Mouse (Mus musculus) hindlimb bud, embryonic 11.5 days (tissue): ENCODE results near the gene Maip1.

Experiments used
- DNase-seq: peaks from one replicate; pipeline ENCODE4 v3.0.0-alpha.2; 2012; ENCODE audit warnings: low read depth, low spot score; ENCODE audit errors: extremely low spot score

The Maip1 gene

DNA sequence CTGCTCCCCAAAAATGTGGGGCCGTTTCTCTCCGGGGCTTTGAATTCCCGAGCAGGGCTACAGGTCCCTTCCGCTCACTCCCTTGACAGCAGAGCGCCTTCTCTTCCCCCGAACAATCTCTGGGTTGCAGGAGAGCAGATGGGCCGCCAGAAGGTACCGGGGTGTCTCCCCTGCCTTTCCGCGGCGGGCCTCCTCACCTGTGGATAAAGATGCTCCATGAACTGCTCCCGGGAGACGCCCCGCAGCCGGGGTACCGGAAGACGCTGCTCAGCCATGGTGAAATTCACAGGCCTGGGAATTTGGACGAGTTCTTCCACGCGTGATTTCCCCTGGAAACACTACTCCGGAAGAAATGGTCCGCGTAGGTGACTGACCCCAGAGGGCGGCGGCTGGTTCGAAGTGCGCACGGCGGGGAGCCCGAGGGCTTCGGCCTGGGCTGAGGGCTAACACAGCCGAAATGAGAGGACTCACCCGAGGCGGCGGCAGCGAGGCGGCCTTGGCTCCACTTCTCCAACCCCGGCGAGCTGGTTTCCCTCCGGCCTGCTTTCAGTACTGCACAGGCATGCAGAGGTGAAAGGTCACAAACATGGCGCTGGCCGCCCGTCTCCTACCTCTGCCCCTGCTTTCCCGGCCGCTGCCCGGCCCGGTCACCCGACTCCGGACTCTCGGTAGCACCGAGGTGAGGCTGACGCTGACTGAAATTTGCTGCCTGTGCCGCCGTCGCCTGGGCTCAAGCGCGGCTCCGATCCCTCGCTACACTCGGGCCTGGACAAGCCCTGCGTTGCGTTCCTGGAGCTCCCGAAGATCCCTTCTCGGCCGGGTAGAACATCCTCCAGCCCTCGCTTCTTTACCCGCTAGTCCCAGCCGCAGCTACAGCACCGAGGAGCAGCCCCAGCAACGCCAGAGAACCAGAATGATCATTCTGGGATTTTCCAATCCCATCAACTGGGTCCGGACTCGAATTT lies at the start of gene Maip1, which contains the start of gene Tyw5:
Maip1 (plus strand) TSS at position 142 of the 965 bp plus-strand sequence.
Tyw5 (minus strand) TSS at position 915 of the 965 bp plus-strand sequence.
- no peak for DNase-seq

DNA sequence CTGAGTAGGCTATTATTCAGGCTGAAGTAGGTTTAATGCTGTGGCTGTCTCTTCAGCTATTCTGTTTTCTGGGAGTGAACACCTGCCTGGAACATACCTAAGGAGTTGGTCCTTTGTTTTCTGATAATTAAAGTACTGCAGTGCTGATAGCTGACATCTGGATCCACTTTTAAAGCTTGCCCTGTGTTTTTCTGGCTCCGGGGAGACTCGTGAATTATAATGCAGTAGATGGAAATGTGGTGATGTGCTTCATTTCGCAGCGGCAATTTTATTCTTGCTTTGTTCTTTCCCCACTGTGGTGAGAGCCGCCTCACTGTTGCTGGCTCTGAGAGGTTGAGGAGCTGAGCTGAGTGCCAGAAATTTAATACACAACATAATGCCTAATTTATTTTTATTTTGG lies 47.6 kb upstream of the Maip1 start:
- DNase-seq = no peak

DNA sequence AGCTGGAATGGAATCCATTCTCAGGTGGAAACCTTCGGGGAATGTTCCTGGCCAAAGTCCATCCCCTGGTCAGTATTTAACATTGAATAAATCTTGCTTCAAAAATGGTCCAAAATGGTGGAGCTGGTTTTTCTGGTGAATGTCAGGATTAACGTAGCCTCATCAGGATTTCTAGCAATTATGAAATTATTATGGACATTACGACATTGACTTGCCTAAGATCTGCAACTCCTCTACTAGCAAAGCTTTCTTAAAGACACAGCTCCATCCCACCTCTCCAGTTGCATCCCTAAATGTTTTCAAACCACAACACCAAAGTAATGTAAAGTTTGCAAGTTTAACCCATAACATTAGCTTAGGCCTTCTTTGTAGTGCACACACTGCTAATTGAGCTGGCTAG lies 38.7 kb upstream of the Maip1 start:
- no peak for DNase-seq

DNA sequence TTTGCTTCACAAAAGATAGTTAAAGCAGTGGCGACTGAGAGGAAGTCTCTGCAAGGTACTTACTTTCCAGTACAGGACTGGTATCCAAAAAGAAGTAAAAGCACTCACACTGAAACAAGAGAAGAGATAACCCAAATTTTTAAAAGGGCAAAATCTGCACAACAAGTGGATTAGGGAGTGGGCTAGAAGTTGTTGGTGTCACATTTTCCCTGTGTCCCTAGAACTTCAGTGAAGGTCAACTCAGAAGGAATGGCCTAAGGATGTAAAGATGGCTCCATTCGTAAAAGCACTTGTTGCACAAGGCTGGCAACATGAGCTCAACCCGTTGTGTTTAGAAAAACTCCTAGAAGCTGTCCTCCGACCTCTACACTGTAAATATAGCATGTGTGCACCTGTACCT lies 37.0 kb upstream of the Maip1 start:
- no peak for DNase-seq

DNA sequence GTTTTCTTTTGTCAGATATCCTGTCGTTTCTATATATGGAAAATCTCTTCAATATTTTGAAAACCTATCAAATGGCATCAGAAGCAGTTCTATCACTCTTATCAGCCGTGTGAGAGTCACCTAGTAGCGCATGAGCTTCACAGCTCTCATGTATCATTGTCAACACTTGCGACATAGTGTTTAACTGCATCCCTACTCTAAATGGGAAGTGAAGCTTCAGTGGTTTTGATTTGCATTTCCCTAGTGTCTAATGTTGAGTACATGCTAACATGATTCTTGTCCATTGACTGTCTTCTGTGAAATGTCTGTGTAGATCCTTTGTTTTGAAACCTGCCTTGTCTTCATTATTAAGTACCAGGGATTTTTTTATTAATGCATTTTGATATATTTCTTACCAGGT lies 35.7 kb upstream of the Maip1 start:
- no peak for DNase-seq

DNA sequence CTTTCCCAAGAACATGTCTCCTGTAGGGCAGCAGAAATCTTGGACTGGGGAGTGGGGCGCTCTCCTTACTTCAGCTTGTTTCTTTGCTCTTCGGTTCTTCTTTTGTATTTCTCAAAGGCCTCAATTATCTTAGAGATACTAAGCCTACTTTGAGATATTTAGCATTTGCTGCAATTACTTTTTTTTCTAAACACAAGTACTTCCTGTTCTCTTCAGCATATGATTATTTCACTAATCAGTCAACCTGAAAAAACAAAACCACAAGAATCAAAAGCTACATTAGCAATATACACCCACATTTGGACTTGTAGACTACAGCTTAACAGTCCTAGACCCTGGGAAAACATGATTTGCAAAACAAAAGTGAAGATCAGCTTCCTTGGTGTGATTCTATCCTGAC lies 30.9 kb upstream of the Maip1 start:
- DNase-seq = no peak

DNA sequence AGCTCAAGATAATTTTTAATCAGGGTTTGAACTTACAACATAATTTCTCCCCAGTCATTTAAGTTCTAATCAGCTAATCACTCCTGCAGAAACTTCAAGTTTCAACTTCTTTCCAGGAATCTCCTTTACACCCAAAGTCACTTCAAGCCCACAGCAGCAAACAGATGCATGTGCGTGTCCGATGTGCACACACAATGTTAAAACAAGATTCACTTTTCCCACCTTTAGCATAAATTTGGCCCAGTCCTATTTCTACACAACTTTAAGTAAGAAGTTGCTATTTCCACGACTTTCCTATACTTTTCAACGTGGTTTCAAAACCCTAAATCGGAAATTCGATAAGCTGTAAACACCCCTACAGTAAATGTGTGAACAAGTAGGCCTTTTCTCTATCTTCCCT lies 29.3 kb upstream of the Maip1 start:
- DNase-seq = no peak

DNA sequence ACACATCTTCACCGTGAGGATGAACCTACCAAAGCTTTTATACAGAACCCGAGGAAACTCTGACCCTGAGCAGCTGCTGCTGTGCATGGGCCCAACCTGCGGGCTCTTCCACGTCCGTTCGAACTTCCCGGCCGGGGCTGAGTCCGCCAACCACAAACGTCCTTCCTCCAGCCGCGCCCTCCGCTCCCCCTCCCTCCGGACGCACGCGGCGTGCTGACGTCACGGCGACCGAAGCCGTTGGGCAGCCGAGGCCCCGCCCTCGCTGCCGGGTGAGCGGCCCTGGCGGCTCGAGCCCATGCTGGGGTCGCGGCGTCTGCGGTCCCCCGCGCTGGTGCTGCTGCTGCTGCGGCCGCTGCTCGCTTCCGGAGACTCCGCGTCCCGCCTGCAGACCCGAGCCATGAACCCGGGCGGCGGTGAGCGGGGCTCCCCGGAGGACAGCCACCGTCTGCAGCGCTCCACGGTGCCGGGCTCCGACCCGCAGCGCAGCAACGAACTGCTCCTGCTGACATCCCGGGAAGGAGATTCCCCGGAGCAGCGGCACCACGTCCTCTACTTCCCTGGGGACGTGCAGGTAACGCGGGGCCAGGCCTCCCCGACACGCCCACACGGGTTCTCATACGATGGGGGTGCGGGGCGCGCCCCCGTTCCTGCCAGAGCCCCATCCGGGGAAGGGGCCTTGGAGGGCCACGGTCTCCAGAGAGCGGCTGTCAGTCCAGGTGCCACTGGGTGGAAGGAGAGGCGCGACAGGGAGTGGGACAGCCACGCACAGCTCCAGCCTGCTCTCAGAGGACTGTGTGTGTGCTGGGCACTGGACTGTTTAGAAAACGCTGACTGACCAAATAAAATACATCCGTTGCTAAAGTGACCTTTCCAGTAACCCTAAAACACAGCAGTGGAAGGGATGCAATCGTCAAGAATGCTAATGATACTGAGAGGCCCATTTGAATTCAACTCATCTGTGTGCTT lies 28.5 kb upstream of the Maip1 start, which contains the start of gene 1700066M21Rik:
1700066M21Rik (plus strand) TSS at position 245 of the 966 bp plus-strand sequence.
- DNase-seq = peak; percentile 79

DNA sequence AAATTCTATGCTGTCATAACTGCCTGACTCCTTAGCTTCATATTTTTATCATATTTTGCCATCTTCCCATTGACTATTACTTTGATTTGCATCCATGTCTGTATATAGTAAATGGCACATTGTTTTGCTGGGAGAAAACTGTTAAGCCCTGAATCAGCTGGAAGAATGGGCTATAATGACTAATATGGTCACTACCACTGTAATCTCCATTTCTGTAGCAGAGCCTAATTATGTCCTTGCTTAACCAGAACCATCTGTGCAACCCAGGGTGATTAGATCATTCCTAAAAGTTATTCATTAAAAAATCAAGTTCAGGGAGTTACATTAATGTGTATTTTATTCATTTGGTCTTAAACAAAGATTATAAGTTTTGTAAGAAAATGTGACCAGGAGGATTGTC lies 19.6 kb upstream of the Maip1 start:
- DNase-seq = no peak

DNA sequence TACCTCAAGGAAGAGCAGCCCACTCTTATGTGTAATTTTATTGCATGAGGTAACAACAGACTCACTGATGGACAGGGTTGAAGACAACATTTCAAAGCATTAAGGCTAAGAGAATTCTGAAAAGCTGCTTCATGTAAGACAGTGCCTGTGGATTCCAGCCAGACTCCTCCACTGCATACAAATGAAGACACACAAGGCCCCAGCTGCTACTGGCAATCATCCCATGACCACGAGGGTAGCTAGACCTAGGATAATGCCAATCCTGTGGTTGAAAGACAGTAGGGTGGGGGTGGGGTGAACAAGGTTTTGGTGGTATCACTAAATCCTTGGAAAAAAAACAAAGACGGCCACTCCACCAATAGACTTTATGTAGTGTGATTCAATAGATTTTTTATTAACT lies 18.3 kb upstream of the Maip1 start:
- DNase-seq = no peak

DNA sequence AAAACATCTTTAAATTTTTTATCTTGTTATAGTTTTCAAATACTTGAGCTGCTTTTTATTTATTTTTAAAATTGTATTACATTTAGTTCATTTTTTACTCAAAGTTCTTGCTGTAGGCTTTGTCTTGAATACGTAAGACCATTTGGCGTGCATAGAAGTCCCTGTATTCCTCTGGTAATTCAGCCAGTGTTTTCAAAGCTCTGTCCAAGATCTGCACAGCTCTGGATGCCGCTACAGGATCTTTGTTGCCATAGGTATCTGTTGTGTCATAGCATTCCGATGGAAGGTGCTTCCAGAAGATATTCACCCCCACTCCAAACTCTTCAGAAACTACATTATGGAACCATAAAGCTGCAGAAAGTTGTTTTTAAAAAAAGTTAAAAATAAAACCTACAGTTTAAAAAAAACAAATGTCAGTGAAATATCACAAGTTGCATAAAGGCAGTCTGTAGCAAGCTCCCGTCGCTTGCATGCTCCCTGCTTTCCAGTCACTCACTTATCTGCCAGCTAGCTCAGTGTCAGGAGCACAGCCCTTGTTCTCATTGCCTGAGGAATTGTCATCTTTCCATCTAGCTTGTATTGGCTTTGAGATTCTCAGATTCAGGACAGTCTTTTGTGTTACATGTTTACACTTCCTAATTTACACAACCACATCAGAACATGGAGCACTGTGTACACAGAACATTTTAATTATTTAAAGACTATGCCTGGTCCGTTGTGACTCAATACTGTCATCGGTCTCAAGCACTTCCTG lies 17.5 kb upstream of the Maip1 start:
- no peak for DNase-seq

DNA sequence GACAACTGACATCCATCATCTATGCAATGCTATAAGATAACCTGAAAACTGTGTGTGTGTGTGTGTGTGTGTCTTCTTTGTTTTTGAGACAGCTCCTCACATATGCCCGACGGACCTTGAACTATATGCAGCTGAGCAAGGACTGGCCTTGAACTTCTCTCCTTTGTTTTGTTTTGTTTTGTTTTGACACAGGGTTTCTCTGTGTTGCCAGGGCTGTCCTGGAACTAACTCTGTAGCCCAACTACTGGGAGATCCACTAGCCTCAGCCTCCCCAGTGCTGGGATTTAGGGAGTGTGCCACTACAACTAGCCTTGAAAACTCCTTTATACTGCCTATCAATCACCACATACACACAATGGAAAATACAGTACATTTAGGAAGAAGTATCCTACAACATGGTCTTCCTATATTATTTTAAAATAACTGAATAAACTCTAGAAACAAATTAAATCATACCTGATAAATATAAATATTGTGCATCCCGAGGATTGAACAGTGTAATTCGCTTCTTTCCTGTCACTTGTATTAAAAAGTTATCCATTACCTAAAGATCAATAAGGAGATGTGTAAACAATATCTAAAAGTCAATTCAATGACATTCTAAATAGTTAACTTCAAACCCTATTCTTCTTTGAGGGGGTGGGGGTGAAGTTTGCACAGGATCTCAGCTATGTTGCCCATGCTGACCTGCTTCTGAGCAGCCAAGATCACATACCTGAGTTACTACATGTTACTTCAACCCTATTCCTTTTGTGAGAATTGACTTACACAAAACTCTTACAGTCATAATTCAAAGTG lies 14.9 kb upstream of the Maip1 start:
- no peak for DNase-seq

DNA sequence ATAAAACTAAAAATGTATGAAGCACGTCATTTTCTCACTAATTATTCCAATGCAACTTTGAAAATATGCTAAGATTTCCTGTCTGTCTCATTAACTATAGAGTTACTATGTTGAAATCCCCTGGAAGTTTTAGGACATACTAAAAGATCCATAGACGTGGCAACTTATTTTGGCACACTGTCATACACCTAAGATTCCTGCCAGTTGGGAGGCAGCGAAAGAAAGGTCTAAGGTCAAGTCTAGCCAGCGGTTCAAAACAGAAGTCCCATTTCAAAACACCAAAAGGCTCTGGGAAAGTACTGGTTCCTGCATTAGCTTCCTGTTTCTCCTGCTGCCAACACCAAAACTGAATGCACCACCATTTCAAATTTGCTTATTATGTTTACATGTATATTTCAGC lies 13.7 kb upstream of the Maip1 start:
- no peak for DNase-seq

DNA sequence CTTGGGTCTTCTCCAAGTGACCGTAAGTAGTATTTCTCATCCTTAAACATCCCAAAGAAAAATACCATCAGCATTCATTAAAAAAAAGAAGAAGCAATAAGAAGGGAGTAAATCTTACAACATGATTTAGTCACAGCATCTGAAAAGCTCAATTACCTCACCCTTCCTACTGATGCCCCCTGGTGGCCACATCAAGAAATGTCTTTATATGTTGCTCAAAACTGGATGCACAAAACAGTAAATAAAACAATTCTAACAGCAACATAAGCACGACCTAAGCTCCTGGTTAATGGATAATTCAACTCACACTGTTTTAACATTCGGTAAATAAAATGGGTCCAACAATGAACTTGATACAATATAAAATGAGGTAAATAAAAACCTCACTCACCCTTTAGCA lies 12.1 kb upstream of the Maip1 start:
- DNase-seq = no peak

DNA sequence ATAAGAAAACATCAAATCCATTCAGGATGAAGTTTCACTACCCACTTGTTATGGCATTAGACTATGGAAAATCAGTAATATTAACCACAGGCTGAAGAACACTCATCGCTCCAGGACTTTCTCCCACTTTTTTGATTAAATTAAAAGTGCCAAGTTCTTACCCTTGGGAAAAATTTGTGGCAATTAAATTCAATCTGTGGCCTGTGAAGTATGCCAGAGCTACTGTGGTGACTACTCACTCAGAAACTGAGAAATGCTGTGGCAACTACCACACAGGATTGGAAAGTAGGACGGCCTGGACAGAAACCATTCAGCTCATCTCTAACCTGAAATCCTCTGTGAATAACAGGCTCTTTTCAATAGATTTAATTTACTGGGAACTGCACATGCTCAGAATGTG lies 5.8 kb upstream of the Maip1 start:
- no peak for DNase-seq

DNA sequence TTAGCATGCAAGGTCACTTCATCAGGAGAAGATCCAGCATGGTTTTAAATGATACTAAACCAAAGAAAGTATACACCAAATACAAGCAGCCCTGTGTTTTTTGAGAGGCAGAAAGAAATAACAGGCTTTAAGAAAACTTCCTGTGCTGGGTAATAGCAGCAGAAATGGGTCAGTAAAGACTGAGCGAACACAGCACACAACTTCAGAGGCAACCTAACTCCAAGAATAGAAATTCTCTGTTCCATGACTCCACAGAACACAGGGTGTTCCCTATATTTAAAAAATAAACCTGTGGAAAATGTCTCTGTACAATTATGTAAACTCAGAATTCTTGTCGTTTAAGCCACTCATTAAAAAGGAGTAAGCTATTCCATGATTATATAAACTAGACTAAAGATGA lies 5.3 kb upstream of the Maip1 start:
- no peak for DNase-seq

DNA sequence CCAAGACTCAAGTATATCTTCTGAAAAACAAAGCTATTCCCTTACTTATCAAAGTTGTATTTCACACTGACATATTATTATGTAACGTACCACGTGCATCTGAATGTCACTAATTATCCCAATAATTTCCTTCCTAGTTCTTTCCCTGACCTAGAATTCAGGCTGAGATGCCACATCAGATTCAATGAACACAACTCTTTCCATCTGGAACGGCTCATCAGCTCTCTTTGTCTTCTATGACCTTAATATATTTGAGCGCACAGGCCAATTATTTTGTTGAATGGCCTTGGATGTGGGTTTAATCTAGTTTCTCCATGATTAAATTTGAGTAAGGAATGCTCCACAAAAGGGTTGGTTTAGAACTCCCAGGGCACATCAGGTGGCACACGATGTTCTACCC lies 4.0 kb upstream of the Maip1 start:
- DNase-seq = no peak

DNA sequence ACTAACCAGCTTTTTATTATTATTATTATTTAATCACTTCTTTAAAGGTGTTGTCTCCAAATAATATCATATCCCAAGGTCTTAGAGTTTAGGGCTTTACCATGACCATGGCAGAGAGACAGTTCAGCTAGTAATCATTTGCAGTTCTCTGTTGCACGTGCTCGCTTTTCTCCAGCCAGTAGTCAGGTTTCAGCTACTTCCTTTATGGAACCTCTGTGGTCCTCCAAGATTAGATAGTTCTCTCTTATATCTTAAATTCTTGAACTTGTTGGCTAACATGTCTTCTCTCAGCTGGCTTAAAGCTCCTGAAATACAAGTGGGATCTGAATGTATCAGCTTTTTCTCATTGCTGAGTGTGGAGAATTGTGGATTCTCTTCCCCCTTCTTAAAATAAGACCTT lies 2.9 kb downstream of the Maip1 start:
- DNase-seq = no peak

DNA sequence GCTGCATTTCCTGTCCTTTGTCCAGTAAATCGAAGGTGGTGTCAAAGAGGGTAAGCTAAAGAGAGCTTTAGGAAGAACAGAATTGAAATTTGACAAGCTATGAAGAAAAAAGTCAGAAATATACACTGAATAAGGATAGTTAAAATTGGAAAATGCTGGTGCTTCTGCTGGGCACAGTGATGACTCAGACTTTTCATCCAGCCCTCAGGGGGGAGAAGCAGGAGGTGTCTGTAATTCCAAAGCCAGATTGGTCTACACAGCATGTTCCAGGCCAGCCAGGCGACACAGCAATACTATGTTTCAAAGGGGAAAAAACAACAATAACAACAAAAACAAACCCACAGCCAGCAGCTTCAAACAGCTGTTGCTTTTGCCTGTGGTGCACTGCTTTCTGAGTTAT lies 7.3 kb downstream of the Maip1 start:
- no peak for DNase-seq

DNA sequence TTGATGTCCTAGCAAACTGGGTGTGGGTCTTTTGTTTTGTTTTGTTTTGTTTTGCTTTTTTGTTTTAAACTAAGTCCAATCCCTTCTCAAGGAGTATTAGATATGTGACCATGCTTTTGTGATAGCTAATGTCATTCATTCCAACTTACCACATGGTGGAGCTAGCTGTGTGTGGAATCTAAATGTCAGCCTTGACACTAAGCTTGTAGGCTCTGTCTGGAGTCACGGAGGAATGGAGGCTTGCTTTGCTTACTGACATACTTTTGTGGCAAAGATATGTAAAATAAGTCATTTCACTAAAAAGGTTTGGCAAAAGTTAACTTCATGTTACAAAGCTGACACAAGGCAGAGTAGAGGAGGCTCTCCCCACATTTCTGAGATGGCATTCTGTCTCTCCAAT lies 17.6 kb downstream of the Maip1 start:
- no peak for DNase-seq
